In the genomic region with DNA sequence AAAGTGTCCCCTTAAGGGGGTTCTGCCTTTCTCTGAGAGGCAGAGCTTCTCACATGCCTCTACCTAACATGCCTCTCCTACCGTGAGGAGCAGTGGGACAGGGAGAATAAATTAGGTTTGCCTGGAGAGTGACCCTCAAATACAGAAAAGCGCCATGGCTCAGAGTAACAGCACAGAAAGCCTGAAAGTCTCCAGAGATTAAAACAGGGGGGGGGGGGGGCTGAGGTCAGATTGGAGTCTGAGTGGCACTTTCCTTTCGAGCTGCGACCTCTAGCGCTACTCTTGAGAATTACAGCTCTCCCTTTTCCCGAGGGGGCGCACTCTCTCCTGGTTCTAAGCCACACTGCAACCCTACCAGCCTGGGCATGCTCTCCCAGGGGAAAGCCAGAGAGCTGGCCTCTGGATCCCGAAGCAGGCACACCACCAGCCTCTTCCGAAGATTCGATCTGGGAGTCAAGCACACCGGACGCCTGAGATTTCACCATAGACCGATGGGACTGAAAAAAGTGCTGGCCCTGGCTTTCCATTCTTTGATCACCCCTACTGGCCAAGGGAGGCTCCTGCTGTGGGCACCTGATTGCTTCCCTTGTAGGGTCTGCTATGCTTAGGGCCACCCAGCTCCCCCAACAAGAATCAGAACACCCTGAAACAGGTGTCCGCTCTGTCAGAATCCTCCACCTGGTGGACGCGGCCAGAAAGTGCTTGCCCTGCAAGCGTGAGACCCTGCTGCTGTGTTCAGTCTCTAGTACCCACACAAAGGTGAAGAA, we compare ENCODE assay signal across 9 mouse cellular contexts. TPM values are rescaled to one million over a fixed set of nuclear protein-coding genes. Genes with fewer than 3 reads are reported as not detected.
DNase-seq lines count a peak whose midpoint lies in the region; ATAC-seq and TF ChIP-seq lines count a peak whose summit lies in the region.
"Had no signal": no experiment of that assay in that cellular context is flagged by ENCODE, and none has a peak within 500 bp of the region (broad histone marks: within the 10 kb centered on the region; RNA-seq: fewer than 3 reads in every experiment).

No protein-coding gene starts in this region.

- H3K4me1 ChIP-seq in kidney, embryonic 14.5 days (ENCODE audit: control insufficient read depth, insufficient read depth, low read length): 0 out of 2 replicates have a peak, but pooled peaks cover 5% of the 10 kb centered on the region
- H3K4me1 ChIP-seq in lung, postnatal 0 days (ENCODE audit: insufficient read depth, low read depth, low read length): peaks cover 3% of the 10 kb centered on the region; the same call in 1 of the 2 replicates
- H3K4me1 ChIP-seq: stomach, embryonic 15.5 days had no signal

- H3K4me2 ChIP-seq in kidney, embryonic 14.5 days (replicated peaks; ENCODE audit: low read depth, low read length): no peak overlapping the region
- H3K4me2 ChIP-seq in lung, postnatal 0 days (replicated peaks; ENCODE audit: low read depth, low read length): no peak overlapping the region
- H3K4me2 ChIP-seq: stomach, embryonic 15.5 days had no signal

- no peaks in the 10 kb centered on the region for H3K36me3 ChIP-seq in kidney, embryonic 14.5 days (ENCODE audit: control insufficient read depth, insufficient read depth, low read length)
- H3K36me3 ChIP-seq in lung, postnatal 0 days (ENCODE audit: insufficient read depth, low read length): no peaks in the 10 kb centered on the region
- H3K36me3 ChIP-seq: stomach, embryonic 15.5 days had no signal

- no peak overlapping the region for H3K9ac ChIP-seq in kidney, embryonic 14.5 days (ENCODE audit: low read depth, low read length)
- no peak overlapping the region for H3K9ac ChIP-seq in lung, postnatal 0 days (replicated peaks; ENCODE audit: low read depth)
- H3K9ac ChIP-seq: stomach, embryonic 15.5 days had no signal

- 38% methylated on average over 17 of the region's 17 CpGs for WGBS in kidney, embryonic 14.5 days
- 37% methylated on average over 17 of the region's 17 CpGs for WGBS in lung, postnatal 0 days

- ATAC-seq in CD4-positive, CD25-positive, alpha-beta regulatory T cell, adult 4 months: no peak
- peak; percentile 81 for ATAC-seq in granulocyte monocyte progenitor cell, adult 5-6 weeks (replicated peaks; ENCODE audit: poor library complexity, severe bottlenecking)
- peak; percentile 71 for ATAC-seq in kidney, embryonic 14.5 days (ENCODE audit: low FRiP score, low TSS enrichment)
- ATAC-seq in lung, postnatal 0 days: peak; percentile 38; the same call in 1 of the 2 replicates

- no peaks in the 10 kb centered on the region for H3K27me3 ChIP-seq in kidney, embryonic 14.5 days (ENCODE audit: control insufficient read depth, insufficient read depth, low read length)
- H3K27me3 ChIP-seq in lung, postnatal 0 days (replicated peaks; ENCODE audit: insufficient read depth, low read length): no peaks in the 10 kb centered on the region
- H3K27me3 ChIP-seq: stomach, embryonic 15.5 days had no signal

- peak; percentile 75 for TF ChIP-seq CTCF in brain, embryonic 14.5 days (IDR thresholded peaks at IDR 0.05; ENCODE audit: borderline replicate concordance, extremely low read depth, insufficient read depth, insufficient read length)
- peak; percentile 83 for TF ChIP-seq CTCF in lung, postnatal 0 days (IDR thresholded peaks at IDR 0.05)

- H3K4me3 ChIP-seq in kidney, embryonic 14.5 days (ENCODE audit: low read length): no peak overlapping the region
- no peak overlapping the region for H3K4me3 ChIP-seq in lung, postnatal 0 days (ENCODE audit: low read depth, low read length)
- H3K4me3 ChIP-seq: stomach, embryonic 15.5 days had no signal

- H3K27ac ChIP-seq in kidney, embryonic 14.5 days (ENCODE audit: low read depth, low read length): no peak overlapping the region
- no peak overlapping the region for H3K27ac ChIP-seq in lung, postnatal 0 days (ENCODE audit: low read length)
- H3K27ac ChIP-seq: stomach, embryonic 15.5 days had no signal

- TF ChIP-seq POLR2A in brain, embryonic 14.5 days (IDR thresholded peaks at IDR 0.05; ENCODE audit: borderline replicate concordance, extremely low read depth, insufficient read depth, insufficient read length, poor library complexity, severe bottlenecking): no peak

- DNase-seq in CD4-positive, CD25-positive, alpha-beta regulatory T cell, adult 2 months (ENCODE audit: low read depth, low spot score): peak; percentile 36
- peak; percentile 17 for DNase-seq in 416B (ENCODE audit: low read depth)
- peak; percentile 32 for DNase-seq in brain, embryonic 14.5 days (ENCODE audit: low read depth)
- peak; percentile 61 for DNase-seq in lung, postnatal 0 days (ENCODE audit: low spot score)
- DNase-seq in retina, postnatal 1 day: peak; percentile 74

- no peaks in the 10 kb centered on the region for H3K9me3 ChIP-seq in kidney, embryonic 14.5 days (ENCODE audit: control insufficient read depth, low read length)
- H3K9me3 ChIP-seq in lung, postnatal 0 days (ENCODE audit: low read length): no peaks in the 10 kb centered on the region
- H3K9me3 ChIP-seq: stomach, embryonic 15.5 days had no signal

- no peak for TF ChIP-seq EP300 in lung, postnatal 0 days (IDR thresholded peaks at IDR 0.05)

RNA-seq across cellular contexts. Expression of gene Cdkn3, which starts 57.5 kb away (rescaled TPM):
- polyA plus RNA-seq in CD4-positive, CD25-positive, alpha-beta regulatory T cell, adult 4 months (2017; shearing (Covaris generic)): 10 to 100 TPM in 1 of 2 experiments, 1 to 10 TPM in 1; 6.0 to 11.7 TPM
- polyA plus RNA-seq in brain, embryonic 14.5 days (2012; rRNA removed): 7.0 and 10.3 TPM in 2 replicates
- total RNA-seq in granulocyte monocyte progenitor cell, adult 5-6 weeks (2014; fragmentation: Nextera tagmentation): 16.5 and 38.8 TPM in 2 replicates
- total RNA-seq in granulocyte monocyte progenitor cell, adult 5-6 weeks (2017): 26.6 and 39.0 TPM in 2 replicates
- polyA plus RNA-seq in kidney, embryonic 14.5 days (2014; fragmentation: Nextera tagmentation; extraction: Ambion mirVana): 48.1 and 63.2 TPM in 2 replicates
- 5.2 and 8.2 TPM in 2 replicates for polyA plus RNA-seq in lung, postnatal 0 days (2015; fragmentation: Nextera tagmentation; extraction: Ambion mirVana)

Comparison
In these comparisons a context has a peak if more than half of its experiments do, and no peak if none do; other contexts are left out.
1. DNase-seq: peak in every context shown above with its lines; median percentile 74 in retina, postnatal 1 day; 61 in lung, postnatal 0 days; 36 in CD4-positive, CD25-positive, alpha-beta regulatory T cell, adult 2 months; 32 in brain, embryonic 14.5 days; 17 in 416B.